Mouse (Mus musculus): ENCODE results near the gene 5031410I06Rik. TPM values are rescaled to one million over a fixed set of nuclear protein-coding genes. Genes with fewer than 3 reads are reported as not detected.

5031410I06Rik gene
- 0.21 TPM for polyA plus RNA-seq (2014; fragmentation: Illumina TruSeq; extraction: RNeasy Lipid Tissue Mini Kit (QIAGEN cat#74804); ENCODE audit: low read depth, low replicate concordance)

DNA sequence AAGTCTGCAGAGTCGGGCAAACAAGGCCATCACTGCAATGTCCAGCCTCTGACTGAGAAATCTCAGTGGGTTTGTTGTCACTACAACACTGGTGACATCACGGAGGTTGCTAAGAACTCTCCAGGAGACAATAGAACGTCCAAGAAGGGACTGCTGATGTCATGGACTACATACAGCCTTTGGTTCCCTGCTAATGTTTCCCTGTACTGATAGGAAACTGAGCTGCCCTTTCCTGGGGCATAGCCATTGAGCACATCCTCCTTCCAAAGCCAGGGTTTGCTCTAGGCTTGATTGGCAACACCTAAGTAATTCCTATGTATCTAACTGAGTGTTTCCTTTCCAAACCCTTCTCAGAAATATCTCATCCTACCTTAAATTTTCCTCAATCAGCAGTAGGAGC is at the start of gene 5031410I06Rik:
5031410I06Rik (minus strand) TSS at position 101 of the 400 bp plus-strand sequence.

DNA sequence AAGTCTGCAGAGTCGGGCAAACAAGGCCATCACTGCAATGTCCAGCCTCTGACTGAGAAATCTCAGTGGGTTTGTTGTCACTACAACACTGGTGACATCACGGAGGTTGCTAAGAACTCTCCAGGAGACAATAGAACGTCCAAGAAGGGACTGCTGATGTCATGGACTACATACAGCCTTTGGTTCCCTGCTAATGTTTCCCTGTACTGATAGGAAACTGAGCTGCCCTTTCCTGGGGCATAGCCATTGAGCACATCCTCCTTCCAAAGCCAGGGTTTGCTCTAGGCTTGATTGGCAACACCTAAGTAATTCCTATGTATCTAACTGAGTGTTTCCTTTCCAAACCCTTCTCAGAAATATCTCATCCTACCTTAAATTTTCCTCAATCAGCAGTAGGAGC is 16.2 kb upstream of the 5031410I06Rik start, which contains the start of gene Gm10220:
Gm10220 (minus strand) TSS at position 101 of the 400 bp plus-strand sequence.

DNA sequence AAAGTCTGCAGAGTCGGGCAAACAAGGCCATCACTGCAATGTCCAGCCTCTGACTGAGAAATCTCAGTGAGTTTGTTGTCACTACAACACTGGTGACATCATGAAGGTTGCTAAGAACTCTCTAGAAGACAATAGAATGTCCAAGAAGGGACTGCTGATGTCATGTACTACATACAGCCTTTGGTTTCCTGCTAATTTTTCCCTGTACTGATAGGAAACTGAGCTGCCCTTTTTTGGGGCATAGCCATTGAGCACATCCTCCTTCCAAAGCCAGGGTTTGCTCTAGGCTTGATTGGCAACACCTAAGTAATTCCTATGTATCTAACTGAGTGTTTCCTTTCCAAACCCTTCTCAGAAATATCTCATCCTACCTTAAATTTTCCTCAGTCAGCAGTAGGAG is 16.0 kb downstream of the 5031410I06Rik start, which contains the start of gene Gm10471:
Gm10471 (minus strand) TSS at position 101 of the 400 bp plus-strand sequence.

DNA sequence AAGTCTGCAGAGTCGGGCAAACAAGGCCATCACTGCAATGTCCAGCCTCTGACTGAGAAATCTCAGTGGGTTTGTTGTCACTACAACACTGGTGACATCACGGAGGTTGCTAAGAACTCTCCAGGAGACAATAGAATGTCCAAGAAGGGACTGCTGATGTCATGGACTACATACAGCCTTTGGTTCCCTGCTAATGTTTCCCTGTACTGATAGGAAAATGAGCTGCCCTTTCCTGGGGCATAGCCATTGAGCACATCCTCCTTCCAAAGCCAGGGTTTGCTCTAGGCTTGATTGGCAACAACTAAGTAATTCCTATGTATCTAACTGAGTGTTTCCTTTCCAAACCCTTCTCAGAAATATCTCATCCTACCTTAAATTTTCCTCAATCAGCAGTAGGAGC is 46.7 kb downstream of the 5031410I06Rik start, which contains the start of gene Gm7347:
Gm7347 (minus strand) TSS at position 101 of the 400 bp plus-strand sequence.

Other genes starting within 250 kb of the 5031410I06Rik start
- 0.20 TPM for gene Gm21663, start 163.0 kb downstream of the 5031410I06Rik start, polyA plus RNA-seq (2014; fragmentation: Illumina TruSeq; extraction: RNeasy Lipid Tissue Mini Kit (QIAGEN cat#74804); ENCODE audit: low read depth, low replicate concordance)
- gene Gm21671, start 150.9 kb downstream of the 5031410I06Rik start, polyA plus RNA-seq (2014; fragmentation: Illumina TruSeq; extraction: RNeasy Lipid Tissue Mini Kit (QIAGEN cat#74804); ENCODE audit: low read depth, low replicate concordance) = 0.32 TPM
- gene Gm21680, start 132.7 kb downstream of the 5031410I06Rik start, polyA plus RNA-seq (2014; fragmentation: Illumina TruSeq; extraction: RNeasy Lipid Tissue Mini Kit (QIAGEN cat#74804); ENCODE audit: low read depth, low replicate concordance) = not detected
- not detected for gene Gm21698, start 116.7 kb downstream of the 5031410I06Rik start, polyA plus RNA-seq (2014; fragmentation: Illumina TruSeq; extraction: RNeasy Lipid Tissue Mini Kit (QIAGEN cat#74804); ENCODE audit: low read depth, low replicate concordance)
- not detected for gene Gm1979, start 100.6 kb downstream of the 5031410I06Rik start, polyA plus RNA-seq (2014; fragmentation: Illumina TruSeq; extraction: RNeasy Lipid Tissue Mini Kit (QIAGEN cat#74804); ENCODE audit: low read depth, low replicate concordance)
- gene Gm5862, start 82.4 kb downstream of the 5031410I06Rik start, polyA plus RNA-seq (2014; fragmentation: Illumina TruSeq; extraction: RNeasy Lipid Tissue Mini Kit (QIAGEN cat#74804); ENCODE audit: low read depth, low replicate concordance) = not detected
- 0.10 TPM for gene Speer4a, start 65.8 kb downstream of the 5031410I06Rik start, polyA plus RNA-seq (2014; fragmentation: Illumina TruSeq; extraction: RNeasy Lipid Tissue Mini Kit (QIAGEN cat#74804); ENCODE audit: low read depth, low replicate concordance)
- not detected for gene Gm7347, start 46.8 kb downstream of the 5031410I06Rik start, polyA plus RNA-seq (2014; fragmentation: Illumina TruSeq; extraction: RNeasy Lipid Tissue Mini Kit (QIAGEN cat#74804); ENCODE audit: low read depth, low replicate concordance)
- not detected for gene Gm10471, start 16.1 kb downstream of the 5031410I06Rik start, polyA plus RNA-seq (2014; fragmentation: Illumina TruSeq; extraction: RNeasy Lipid Tissue Mini Kit (QIAGEN cat#74804); ENCODE audit: low read depth, low replicate concordance)
- gene Gm10220, start 16.1 kb upstream of the 5031410I06Rik start, polyA plus RNA-seq (2014; fragmentation: Illumina TruSeq; extraction: RNeasy Lipid Tissue Mini Kit (QIAGEN cat#74804); ENCODE audit: low read depth, low replicate concordance) = 0.12 TPM
- gene Gm7361, start 152.3 kb upstream of the 5031410I06Rik start, polyA plus RNA-seq (2014; fragmentation: Illumina TruSeq; extraction: RNeasy Lipid Tissue Mini Kit (QIAGEN cat#74804); ENCODE audit: low read depth, low replicate concordance) = 0.10 TPM